Mouse (Mus musculus): ENCODE data around the gene Ccdc58.
"Not testable (repeated sequence)": the region's sequence is repeated elsewhere in the genome, so short reads cannot be mapped to it uniquely, and the experiment has no call there.

The Ccdc58 gene

GRCm38 (mm10) chr16:36071450-36072379 is at the start of gene Ccdc58, which contains the start of gene Fam162a:
Gene Ccdc58 (plus strand): TSS chr16:36071685.
Gene Fam162a (minus strand): TSS chr16:36071594.
- DNase-seq: peak; percentile 93

GRCm38 (mm10) chr16:36028120-36028519 is 43.4 kb upstream of the Ccdc58 start:
- not testable (repeated sequence) for DNase-seq

GRCm38 (mm10) chr16:36040640-36041624 is 30.6 kb upstream of the Ccdc58 start, which contains the start of gene Wdr5b:
Gene Wdr5b (plus strand): TSS chr16:36041190.
- DNase-seq: peak; percentile 98

- no peak for DNase-seq
Measured at GRCm38 (mm10) chr16:36041625-36042020, 29.9 kb upstream of the Ccdc58 start.

- DNase-seq: no peak
Measured at GRCm38 (mm10) chr16:36043073-36043472, 28.4 kb upstream of the Ccdc58 start.

- DNase-seq: no peak
Measured at GRCm38 (mm10) chr16:36043964-36044363, 27.5 kb upstream of the Ccdc58 start.

- DNase-seq: no peak
Measured at GRCm38 (mm10) chr16:36047538-36047937, 23.9 kb upstream of the Ccdc58 start.

- no peak for DNase-seq
Measured at GRCm38 (mm10) chr16:36051491-36051890, 20.0 kb upstream of the Ccdc58 start.

- DNase-seq: no peak
Measured at GRCm38 (mm10) chr16:36053524-36054275, 17.8 kb upstream of the Ccdc58 start.

- no peak for DNase-seq
Measured at GRCm38 (mm10) chr16:36054920-36055319, 16.6 kb upstream of the Ccdc58 start.

- no peak for DNase-seq
Measured at GRCm38 (mm10) chr16:36056416-36056815, 15.1 kb upstream of the Ccdc58 start.

GRCm38 (mm10) chr16:36057933-36058475 is 13.5 kb upstream of the Ccdc58 start:
- DNase-seq: no peak

GRCm38 (mm10) chr16:36062534-36062933 is 9.0 kb upstream of the Ccdc58 start:
- not testable (repeated sequence) for DNase-seq

- peak; percentile 40 for DNase-seq
Measured at GRCm38 (mm10) chr16:36063315-36063714, 8.2 kb upstream of the Ccdc58 start.

- DNase-seq: no peak
Measured at GRCm38 (mm10) chr16:36064904-36065303, 6.6 kb upstream of the Ccdc58 start.

- no peak for DNase-seq
Measured at GRCm38 (mm10) chr16:36067694-36068093, 3.8 kb upstream of the Ccdc58 start.

- no peak for DNase-seq
Measured at GRCm38 (mm10) chr16:36068356-36068755, 3.1 kb upstream of the Ccdc58 start.

GRCm38 (mm10) chr16:36069819-36070575 is 1.5 kb upstream of the Ccdc58 start:
- DNase-seq: no peak

GRCm38 (mm10) chr16:36071071-36071449 is 425 bp upstream of the Ccdc58 start:
- DNase-seq: no peak

GRCm38 (mm10) chr16:36072410-36073011 is 1.0 kb downstream of the Ccdc58 start:
- DNase-seq: no peak

- DNase-seq: no peak
Measured at GRCm38 (mm10) chr16:36074772-36075171, 3.3 kb downstream of the Ccdc58 start.
